Mouse (Mus musculus) heart, postnatal 0 days (tissue): ENCODE measurements around the gene Jak1.

ENCODE experiments used
- CTCF ChIP-seq: IDR thresholded peaks from 2 replicates; pipeline ENCODE4 v1.5.1; 2016; ENCODE audit warnings: antibody characterized with exemption, control low read depth, low read depth
- EP300 ChIP-seq: IDR thresholded peaks from 2 replicates; pipeline ENCODE4 v1.6.1; 2016; ENCODE audit warnings: antibody characterized with exemption, low read depth

DNA sequence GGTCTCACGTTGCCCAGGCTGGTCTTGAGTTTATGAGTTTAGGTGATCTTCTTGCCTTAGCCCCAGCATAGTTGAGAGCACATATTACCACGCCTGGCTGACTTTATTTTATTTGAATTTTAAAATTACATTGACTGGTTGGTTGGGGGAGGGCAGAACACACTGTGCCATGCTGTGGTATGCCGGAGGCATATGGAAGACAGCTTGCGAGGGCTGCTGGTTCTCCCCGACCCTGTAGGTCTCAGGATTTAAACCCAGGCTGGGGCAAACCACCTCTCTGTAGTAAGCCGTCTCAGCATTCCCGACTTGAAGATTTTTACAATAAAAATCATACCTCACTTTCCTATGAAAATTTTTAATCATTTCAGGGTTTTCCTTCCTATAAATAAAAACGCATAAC lies 130.1 kb downstream of the Jak1 start:
- TF ChIP-seq CTCF: no peak
- TF ChIP-seq EP300: no peak
